Mouse (Mus musculus): ENCODE data around the gene Eva1c. TPM values are rescaled to one million over a fixed set of nuclear protein-coding genes. Genes with fewer than 3 reads are reported as not detected.
A peak's percentile ranks its signal among the peaks of the same experiment; 100 is the strongest.

Eva1c gene
- polyA plus RNA-seq, 1 experiment from 2014 or later: 2.5 TPM

DNA sequence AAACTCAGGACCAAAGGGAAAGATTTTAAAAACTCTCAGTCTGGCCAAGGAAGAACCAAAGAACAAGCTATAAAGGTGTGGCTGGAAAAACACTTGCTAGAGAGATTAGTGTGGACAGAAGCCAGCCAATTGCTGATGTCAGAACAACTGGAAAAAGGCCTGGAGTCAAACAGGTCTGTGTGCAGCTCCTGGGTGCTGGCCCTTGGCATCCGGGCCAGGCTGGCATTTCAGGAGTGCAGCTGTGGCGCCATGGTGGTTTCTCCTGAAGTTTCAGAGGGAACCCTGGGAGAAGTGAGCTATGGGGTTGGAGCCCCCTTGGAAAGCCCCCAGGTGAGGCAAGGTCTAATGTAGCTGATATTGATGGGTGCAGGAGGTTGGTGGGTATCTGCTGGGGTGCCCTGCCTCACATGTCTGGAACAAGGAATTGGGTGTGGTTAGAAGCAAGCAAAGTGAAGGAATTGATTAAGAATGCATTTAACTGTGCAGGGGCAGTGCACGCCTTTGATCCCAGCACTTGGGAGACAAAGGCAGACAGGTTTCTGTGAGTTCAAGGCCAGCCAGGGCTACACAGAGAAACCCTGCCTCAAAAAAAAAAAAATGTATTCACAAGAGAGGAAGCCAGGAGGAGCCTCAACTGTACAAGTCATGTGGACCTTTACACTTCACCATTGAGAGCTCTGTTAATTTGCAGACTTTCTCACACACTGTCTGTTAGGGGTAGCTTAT, 51.8 kb downstream of the Eva1c start:
- H3K27me3 ChIP-seq: 0 out of 2 replicates have a peak, but pooled peaks cover 2% of the 10 kb centered on the region
- WGBS: 91% methylated on average over 3 of the region's 3 CpGs
- no peaks in the 10 kb centered on the region for H3K36me3 ChIP-seq
- no peak for ATAC-seq (ENCODE audit: low FRiP score)
- H3K4me3 ChIP-seq: no peak overlapping the region
- H3K27ac ChIP-seq: no peak overlapping the region
- H3K9me3 ChIP-seq: no peaks in the 10 kb centered on the region
- no peak overlapping the region for H3K4me2 ChIP-seq
- H3K9ac ChIP-seq: no peak overlapping the region
- peaks cover 12% of the 10 kb centered on the region for H3K4me1 ChIP-seq (replicated peaks)

DNA sequence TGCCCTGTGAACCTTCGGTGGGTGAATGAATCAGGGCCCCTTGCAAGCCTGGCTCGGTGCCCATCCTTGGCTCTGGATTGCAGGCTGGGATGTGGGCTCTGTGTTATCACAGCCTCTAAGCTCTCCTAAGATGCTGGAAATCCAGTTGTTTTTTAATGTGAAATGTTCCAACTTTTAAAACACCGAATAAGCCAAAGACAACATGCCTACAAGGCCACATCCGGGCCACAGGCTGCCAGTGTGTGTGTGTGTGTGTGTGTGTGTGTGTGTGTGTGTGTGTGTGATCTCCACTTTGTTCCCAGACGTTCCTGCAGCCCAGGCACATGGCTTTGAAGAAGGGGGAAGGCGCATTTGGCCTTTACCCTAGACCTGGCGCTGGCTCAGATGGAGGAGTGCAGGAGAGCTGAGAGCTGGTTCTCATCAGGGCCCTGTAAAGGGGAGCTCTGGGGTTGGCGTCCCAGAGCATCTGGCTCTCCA, 56.0 kb downstream of the Eva1c start:
- ATAC-seq (ENCODE audit: low FRiP score): no peak
- Histone ChIP-seq H3K4me2 (no peak overlapping the region), H3K27me3 (0 out of 2 replicates have a peak, but pooled peaks cover 5% of the 10 kb centered on the region), H3K36me3 (no peaks in the 10 kb centered on the region), H3K9me3 (no peaks in the 10 kb centered on the region), H3K9ac (0 out of 2 replicates have a peak overlapping the region, but pooled peaks have one; percentile 19), H3K4me3 (no peak overlapping the region), H3K27ac (no peak overlapping the region; the same call in 1 of the 2 replicates), H3K4me1 (replicated peaks) (peaks cover 12% of the 10 kb centered on the region)
- WGBS: 66% methylated on average over 8 of the region's 8 CpGs

DNA sequence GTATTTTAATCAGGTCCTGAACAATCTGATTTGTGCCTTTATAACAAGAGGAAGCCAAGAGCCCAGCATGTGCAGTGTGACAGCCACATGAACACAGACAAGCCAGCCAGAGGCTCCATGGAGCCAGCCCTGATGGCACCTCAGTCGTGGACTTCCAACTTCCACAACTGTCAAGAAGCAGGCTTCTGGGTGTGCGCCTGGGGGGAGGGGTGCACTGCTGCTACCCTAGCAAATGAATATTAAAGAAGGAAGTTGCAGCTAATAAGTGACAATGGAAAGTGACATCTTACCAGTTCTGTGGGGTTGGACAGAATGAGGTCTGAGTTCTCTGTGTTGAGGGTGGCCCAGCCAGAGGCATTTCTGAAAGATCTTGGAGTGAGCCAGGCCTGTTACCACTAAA, 58.8 kb downstream of the Eva1c start:
- H3K4me3 ChIP-seq: no peak overlapping the region

DNA sequence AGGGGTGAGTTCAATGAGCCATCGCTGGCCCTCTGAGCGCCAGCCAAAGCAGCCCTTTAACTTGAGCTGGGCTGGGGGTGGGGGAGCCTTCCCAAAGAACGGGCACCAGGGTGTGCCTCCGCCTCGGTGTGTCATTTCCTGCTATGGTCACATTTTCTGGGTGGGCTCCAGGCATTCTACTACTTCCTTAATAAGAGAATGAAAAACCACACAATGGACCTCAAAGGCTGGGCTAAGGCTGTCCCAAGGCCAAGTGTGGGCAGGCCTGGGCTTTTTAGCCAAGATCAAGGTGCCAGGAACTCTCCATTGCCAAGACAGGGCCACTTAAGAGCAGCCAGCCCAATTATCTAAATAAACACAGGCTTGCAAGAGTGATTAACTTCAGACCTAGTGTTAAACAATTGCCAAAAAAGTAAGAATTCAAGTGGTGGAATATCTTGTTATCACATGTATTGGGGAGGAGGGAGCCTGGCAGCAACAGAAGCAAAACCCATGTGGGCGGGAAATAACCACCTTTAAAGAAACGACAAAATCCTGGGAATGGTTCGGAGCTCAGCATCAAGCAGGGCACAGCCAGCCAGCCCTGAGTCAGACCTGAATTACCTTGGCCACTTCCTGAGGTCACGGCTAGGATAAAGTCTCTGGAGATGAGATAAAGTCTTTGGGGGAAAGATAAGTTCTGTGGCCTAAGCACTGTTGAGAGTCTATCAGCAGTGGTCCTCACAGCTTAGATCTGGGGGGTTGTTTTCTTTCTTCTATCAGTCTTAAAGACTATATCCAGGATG, 59.5 kb downstream of the Eva1c start:
- ATAC-seq (ENCODE audit: low FRiP score): no peak
- Histone ChIP-seq H3K4me1 (replicated peaks) (peaks cover 12% of the 10 kb centered on the region), H3K27ac (no peak overlapping the region), H3K36me3 (no peaks in the 10 kb centered on the region), H3K9me3 (no peaks in the 10 kb centered on the region), H3K4me2 (no peak overlapping the region), H3K4me3 (no peak overlapping the region), H3K9ac (no peak overlapping the region), H3K27me3 (0 out of 2 replicates have a peak, but pooled peaks cover 3% of the 10 kb centered on the region)
- WGBS: 80% methylated on average over 9 of the region's 9 CpGs

More for the DNA sequence above, 58.8 kb downstream of the Eva1c start:
- H3K27ac ChIP-seq: no peak overlapping the region
- WGBS: 62% methylated on average over 2 of the region's 2 CpGs
- H3K27me3 ChIP-seq: 0 out of 2 replicates have a peak, but pooled peaks cover 3% of the 10 kb centered on the region
- H3K4me1 ChIP-seq (replicated peaks): peaks cover 12% of the 10 kb centered on the region
- ATAC-seq (ENCODE audit: low FRiP score): no peak
- no peak overlapping the region for H3K9ac ChIP-seq
- no peak overlapping the region for H3K4me2 ChIP-seq
- H3K9me3 ChIP-seq: no peaks in the 10 kb centered on the region
- H3K36me3 ChIP-seq: no peaks in the 10 kb centered on the region

DNA sequence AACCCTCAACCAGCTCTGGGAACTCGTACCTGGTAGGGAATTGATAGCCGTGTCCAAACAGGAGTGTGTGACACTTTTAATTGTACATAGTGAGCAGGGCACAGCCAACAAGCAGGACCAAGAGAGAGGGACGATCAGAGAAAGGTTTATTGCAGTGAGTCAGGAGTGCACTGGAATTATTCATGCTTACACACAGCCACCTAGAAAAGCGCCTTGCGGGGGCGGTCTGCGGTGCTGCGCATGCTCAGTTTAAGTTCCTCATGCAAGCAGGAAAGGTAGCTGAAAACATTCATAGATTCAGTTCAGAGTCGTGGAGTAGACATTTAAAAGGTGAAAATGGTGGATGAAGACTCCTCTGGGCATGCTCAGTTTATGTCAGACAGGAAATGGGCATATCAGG, 64.2 kb downstream of the Eva1c start:
- no peak overlapping the region for H3K4me3 ChIP-seq
- no peak overlapping the region for H3K4me2 ChIP-seq
- H3K36me3 ChIP-seq: no peaks in the 10 kb centered on the region
- H3K9me3 ChIP-seq: no peaks in the 10 kb centered on the region
- H3K4me1 ChIP-seq (replicated peaks): peaks cover 6% of the 10 kb centered on the region
- 90% methylated on average over 9 of the region's 9 CpGs for WGBS
- no peak overlapping the region for H3K9ac ChIP-seq
- no peaks in the 10 kb centered on the region for H3K27me3 ChIP-seq
- no peak overlapping the region for H3K27ac ChIP-seq
- ATAC-seq (ENCODE audit: low FRiP score): no peak

DNA sequence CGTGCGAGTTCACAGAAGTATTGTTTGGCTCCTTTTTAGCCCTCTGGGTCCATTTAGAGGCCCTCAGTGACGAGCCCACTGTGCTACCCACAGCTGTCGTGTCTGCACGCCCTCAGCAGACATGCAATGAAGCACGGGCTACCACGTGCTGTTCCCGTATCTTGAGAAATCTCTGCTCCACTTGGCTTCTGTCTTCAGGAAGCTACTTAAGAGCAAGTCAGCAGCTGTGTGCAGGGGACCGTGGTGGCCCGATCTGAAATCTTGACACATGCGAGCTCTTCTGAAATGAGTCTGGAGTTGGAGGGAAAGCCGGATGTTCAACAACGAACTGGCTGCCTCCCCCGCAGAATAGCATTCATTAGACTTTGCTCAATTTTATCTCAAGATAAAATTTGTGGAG, 65.1 kb downstream of the Eva1c start:
- H3K4me1 ChIP-seq (replicated peaks): peaks cover 6% of the 10 kb centered on the region
- no peak overlapping the region for H3K27ac ChIP-seq
- no peak for ATAC-seq (ENCODE audit: low FRiP score)
- H3K9me3 ChIP-seq: no peaks in the 10 kb centered on the region
- WGBS: 66% methylated on average over 14 of the region's 14 CpGs
- no peak overlapping the region for H3K9ac ChIP-seq
- no peaks in the 10 kb centered on the region for H3K27me3 ChIP-seq
- no peak overlapping the region for H3K4me2 ChIP-seq
- no peaks in the 10 kb centered on the region for H3K36me3 ChIP-seq
- no peak overlapping the region for H3K4me3 ChIP-seq

DNA sequence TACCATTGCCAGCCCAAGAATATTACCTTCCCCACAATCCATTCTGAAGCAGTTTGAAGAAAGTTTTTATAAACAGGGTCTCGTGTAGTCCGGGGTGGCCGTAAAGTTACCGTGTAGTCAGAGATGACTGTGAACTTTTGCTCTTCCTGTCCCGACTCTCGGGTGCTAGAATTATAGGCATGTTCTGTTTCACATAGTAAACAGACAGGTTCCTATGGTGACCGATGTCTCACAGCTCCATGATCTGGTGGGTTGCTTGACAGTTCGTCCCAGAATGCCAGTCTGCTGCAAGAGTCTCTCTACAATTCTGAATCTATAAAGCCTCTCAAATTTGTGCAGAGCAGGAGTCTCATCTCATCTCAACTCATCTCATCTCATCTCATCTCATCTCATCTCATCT, 65.6 kb downstream of the Eva1c start:
- Histone ChIP-seq H3K9ac (no peak overlapping the region), H3K4me2 (no peak overlapping the region), H3K27me3 (no peaks in the 10 kb centered on the region), H3K9me3 (no peaks in the 10 kb centered on the region), H3K27ac (no peak overlapping the region), H3K4me1 (replicated peaks) (peaks cover 6% of the 10 kb centered on the region), H3K36me3 (no peaks in the 10 kb centered on the region), H3K4me3 (no peak overlapping the region)
- no peak for ATAC-seq (ENCODE audit: low FRiP score)
- 74% methylated on average over 8 of the region's 8 CpGs for WGBS

DNA sequence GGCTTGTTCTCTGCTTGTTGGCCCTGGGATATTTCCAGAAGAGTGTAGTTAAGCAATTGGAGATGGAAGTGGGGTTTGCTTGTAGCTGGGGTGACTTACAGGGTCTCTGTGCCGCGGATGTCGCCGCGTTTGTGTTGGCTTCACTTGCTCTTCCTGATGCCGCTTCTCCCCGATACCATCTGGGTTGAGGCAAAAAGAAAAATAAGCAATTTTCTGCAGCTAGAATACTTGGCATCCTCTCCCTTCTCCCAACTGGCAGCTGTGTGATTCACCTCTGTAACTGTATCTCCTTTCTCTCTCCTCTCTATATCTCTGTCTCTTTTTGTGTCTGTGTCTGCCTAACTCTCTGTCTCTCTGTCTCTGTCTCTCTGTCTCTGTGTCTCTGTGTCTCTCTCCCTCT, 66.5 kb downstream of the Eva1c start:
- no peak overlapping the region for H3K4me3 ChIP-seq
- no peaks in the 10 kb centered on the region for H3K27me3 ChIP-seq
- H3K9ac ChIP-seq: no peak overlapping the region
- no peaks in the 10 kb centered on the region for H3K9me3 ChIP-seq
- no peaks in the 10 kb centered on the region for H3K36me3 ChIP-seq
- H3K27ac ChIP-seq: no peak overlapping the region
- ATAC-seq (ENCODE audit: low FRiP score): no peak
- peaks cover 6% of the 10 kb centered on the region for H3K4me1 ChIP-seq (replicated peaks)
- WGBS: 89% methylated on average over 7 of the region's 7 CpGs
- no peak overlapping the region for H3K4me2 ChIP-seq

DNA sequence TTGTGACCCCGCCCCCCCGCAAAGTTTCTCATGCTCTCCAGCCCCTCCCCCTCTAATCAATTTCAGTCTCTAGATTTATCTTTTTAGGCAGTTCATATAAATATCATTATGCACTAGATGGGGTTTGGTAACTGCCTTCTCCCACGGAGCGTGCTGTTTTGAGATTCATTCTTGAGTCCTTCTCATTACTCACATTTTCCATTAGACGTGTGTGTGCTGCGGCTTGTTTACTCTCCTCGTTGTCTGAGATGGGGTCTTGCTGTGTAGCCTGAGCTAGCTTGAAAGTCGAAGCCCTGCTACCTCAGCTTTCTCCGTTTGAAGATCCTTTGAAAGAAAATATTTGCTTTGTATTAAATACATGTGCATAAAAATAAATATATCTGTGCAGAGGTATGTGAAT, 67.3 kb downstream of the Eva1c start:
- Histone ChIP-seq H3K4me2 (no peak overlapping the region), H3K4me1 (replicated peaks) (peaks cover 6% of the 10 kb centered on the region), H3K27ac (no peak overlapping the region), H3K9me3 (no peaks in the 10 kb centered on the region), H3K9ac (no peak overlapping the region), H3K4me3 (no peak overlapping the region), H3K36me3 (no peaks in the 10 kb centered on the region), H3K27me3 (no peaks in the 10 kb centered on the region)
- 61% methylated on average over 9 of the region's 9 CpGs for WGBS
- ATAC-seq (ENCODE audit: low FRiP score): no peak

DNA sequence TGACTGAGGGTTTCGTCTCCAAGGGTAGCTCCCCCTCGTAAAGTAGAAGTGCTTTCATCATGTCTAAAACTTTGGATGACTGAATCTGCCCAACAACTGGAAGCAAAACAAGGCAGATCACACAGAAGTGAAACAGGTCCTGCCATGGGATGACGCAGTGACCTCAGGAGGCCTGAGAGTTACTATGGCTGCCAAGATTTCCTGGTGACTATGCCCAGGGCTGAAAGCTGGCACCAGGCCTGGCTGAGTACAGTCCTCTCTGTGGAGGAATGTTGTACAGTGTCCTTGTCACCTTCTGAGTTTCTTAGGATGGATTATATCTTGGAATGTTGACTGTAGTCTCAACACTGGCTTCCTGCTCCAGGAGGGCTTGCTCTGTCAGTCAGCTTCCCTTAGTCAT, 71.1 kb downstream of the Eva1c start:
- Histone ChIP-seq H3K4me3 (no peak overlapping the region), H3K4me1 (replicated peaks) (peaks cover 2% of the 10 kb centered on the region; the same call in 1 of the 2 replicates), H3K9me3 (no peaks in the 10 kb centered on the region), H3K27me3 (no peaks in the 10 kb centered on the region), H3K9ac (no peak overlapping the region), H3K27ac (no peak overlapping the region), H3K36me3 (no peaks in the 10 kb centered on the region), H3K4me2 (no peak overlapping the region)
- ATAC-seq (ENCODE audit: low FRiP score): no peak
- 92% methylated on average over 3 of the region's 3 CpGs for WGBS

DNA sequence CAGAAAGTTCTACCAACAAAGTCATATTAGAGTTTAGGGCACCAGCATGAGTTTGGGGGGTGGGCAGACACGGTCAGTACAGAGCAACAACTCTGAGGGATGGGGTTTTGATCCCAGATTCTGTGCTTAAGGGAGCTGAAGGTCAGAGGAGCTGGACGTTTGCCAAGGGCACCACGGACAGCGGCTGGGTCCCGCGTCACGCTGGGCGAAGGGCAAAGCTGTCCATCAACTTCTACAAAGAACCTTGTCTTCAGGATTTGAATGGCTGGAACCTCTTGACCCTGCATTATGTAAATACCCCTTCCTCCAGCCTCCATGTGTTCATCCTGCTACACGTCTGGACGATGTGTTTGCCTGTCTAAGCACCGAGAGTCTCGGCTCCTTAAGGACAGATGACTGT, 73.0 kb downstream of the Eva1c start:
- H3K27ac ChIP-seq: no peak overlapping the region
- 20% methylated on average over 12 of the region's 12 CpGs for WGBS
- no peaks in the 10 kb centered on the region for H3K9me3 ChIP-seq
- ATAC-seq (ENCODE audit: low FRiP score): no peak
- H3K4me1 ChIP-seq (replicated peaks): peaks cover 2% of the 10 kb centered on the region; the same call in 1 of the 2 replicates
- no peaks in the 10 kb centered on the region for H3K36me3 ChIP-seq
- H3K9ac ChIP-seq: no peak overlapping the region
- no peak overlapping the region for H3K4me2 ChIP-seq
- no peak overlapping the region for H3K4me3 ChIP-seq
- H3K27me3 ChIP-seq: no peaks in the 10 kb centered on the region

DNA sequence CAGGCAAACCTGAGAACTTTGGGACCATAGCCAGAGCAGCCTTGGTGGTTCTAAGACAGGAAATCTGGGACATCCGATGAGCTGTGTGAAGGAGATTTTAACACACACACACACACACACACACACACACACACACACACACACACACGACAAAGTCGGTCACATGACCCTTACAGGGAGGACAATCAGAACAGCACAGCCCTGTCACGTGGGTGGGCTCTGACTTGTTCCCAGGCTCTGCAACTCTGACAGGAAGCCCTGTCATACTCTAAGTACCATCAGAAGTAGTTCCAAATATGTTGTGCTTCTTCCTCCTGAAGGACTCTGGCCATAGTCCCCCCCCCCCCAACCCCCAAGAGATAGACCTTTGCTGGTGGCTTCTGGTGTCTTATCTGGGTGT, 74.8 kb downstream of the Eva1c start:
- Histone ChIP-seq H3K9me3 (no peaks in the 10 kb centered on the region), H3K36me3 (no peaks in the 10 kb centered on the region), H3K4me1 (replicated peaks) (peaks cover 2% of the 10 kb centered on the region; the same call in 1 of the 2 replicates), H3K27ac (no peak overlapping the region), H3K27me3 (no peaks in the 10 kb centered on the region), H3K9ac (no peak overlapping the region), H3K4me2 (no peak overlapping the region), H3K4me3 (no peak overlapping the region)
- no peak for ATAC-seq (ENCODE audit: low FRiP score)
- 74% methylated on average over 4 of the region's 4 CpGs for WGBS

Measured in hindbrain, embryonic 13.5 days (tissue).